Mouse (Mus musculus): ENCODE measurements at regions not wholly inside any gene's neighbourhood (a gene's known extent, or its start where the extent isn't known, plus 50 kb on each side); places are given as distances from the start of the nearest gene placed in this dataset.

DNA sequence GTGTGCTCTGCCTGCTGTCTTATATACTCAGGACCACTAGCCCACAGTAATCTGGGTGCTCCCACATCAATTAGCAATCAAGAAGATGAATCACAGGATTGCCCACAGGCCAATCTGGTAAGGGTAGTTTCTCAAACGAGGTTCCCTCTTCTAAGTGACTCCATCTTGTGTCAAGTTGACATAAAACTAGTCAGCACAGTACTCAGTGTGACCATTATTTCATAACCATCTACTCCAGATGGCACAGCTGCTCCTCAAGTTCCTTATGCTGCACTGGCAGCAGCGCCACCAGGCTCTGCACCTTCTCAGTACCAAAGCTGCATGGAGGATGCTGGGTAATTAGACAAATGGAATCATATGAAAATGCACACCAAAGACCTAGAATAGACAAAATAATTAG is 175.6 kb upstream of the B3galt2 start:
- no peak for DNase-seq (ENCODE audit: extremely low spot score, low read depth, low spot score)

DNA sequence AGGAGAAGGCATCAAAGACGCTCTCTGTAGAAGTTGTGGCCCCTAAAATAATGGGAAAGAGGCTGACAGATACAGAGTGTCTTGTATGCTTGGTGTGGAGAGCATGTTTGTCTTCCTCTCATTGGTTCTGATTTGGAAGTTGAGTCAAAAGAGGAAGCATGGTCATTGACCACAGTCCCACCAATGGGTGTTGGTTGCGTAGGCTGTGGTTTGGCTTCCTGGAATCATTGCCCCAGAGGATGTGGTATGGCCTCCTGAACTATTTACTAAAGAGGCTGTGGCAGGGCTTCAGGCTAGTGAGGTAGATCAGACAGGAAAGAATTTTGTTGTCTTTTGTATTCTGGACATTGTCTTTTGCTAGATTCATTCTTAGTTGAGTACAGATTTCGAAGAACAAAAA is 174.4 kb upstream of the B3galt2 start:
- no peak for DNase-seq (ENCODE audit: extremely low spot score, low read depth, low spot score)

DNA sequence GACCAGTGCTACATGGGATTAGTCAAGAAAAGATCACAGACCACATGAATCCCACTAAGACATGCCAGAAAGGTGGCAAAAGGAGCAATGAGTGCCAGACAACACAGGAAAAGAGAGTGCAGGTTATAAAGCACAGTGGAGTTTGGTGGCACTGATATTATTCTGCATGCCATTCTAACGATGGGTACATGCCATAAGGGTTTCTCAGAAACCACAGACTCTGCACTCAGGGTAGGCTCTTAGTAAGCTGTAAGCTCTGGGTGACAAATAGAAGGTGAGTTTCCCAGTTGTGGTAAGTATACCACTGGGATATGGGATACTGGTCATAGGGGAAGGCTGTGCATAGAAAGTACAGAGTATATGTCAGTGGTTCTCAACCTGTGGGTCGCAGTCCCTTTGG is 165.1 kb upstream of the B3galt2 start:
- DNase-seq (ENCODE audit: extremely low spot score, low read depth, low spot score) = no peak

DNA sequence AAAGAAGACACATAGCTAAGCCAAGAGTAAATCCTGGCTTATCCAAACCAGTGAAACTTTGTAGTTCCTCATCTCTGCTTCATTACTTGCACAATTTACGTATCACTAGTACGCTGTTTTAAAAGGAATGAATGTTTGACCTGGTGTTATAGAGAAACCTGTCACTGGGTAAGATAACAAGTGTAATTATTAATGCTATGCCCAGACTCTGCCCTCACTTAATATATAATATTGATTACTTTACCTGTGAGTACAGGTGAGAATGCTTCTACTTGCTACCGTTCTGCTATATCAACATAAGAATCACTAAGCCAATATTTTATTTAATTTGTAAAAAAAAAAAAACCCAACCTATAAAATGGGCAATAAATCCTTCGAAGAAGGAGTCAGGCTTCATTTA is 157.1 kb upstream of the B3galt2 start:
- DNase-seq (ENCODE audit: extremely low spot score, low read depth, low spot score) = no peak

DNA sequence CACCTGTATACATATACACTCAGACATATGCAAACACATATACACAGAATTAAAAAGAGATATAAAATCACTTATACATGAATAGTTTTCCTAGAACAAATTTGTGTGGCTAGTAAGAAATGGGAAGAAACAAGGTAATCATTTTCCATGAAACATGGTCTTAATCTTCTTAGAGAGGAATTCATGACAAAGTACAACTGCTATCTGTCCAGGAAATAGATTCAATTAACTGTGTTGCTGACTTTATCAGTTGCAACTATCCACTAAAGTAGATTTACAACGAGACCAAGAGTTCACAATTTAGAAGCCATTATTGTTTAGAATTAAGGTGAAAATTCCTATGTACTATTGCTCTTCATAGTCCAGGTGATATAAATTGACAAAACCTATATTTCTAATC is 155.5 kb upstream of the B3galt2 start:
- DNase-seq (ENCODE audit: extremely low spot score, low read depth, low spot score) = no peak

DNA sequence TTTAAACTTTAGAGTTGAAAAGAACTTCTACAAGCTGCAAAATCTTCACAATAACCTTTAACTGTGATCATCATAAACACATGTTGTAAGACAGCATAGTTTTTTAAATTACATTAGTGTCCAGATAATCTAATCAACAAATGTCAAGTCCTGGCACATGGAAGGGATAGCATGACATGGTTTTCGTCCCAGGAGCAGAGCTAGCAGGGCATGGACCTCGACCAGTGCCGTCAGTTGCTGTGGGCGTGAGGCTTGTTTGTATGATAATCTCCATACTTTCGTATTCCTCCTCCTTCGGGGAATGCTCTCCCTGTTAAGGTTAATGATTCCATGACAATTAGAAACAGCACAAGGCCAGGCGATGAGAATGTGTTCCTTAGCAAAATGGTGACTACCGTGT is 143.4 kb upstream of the B3galt2 start:
- DNase-seq (ENCODE audit: extremely low spot score, low read depth, low spot score) = no peak

DNA sequence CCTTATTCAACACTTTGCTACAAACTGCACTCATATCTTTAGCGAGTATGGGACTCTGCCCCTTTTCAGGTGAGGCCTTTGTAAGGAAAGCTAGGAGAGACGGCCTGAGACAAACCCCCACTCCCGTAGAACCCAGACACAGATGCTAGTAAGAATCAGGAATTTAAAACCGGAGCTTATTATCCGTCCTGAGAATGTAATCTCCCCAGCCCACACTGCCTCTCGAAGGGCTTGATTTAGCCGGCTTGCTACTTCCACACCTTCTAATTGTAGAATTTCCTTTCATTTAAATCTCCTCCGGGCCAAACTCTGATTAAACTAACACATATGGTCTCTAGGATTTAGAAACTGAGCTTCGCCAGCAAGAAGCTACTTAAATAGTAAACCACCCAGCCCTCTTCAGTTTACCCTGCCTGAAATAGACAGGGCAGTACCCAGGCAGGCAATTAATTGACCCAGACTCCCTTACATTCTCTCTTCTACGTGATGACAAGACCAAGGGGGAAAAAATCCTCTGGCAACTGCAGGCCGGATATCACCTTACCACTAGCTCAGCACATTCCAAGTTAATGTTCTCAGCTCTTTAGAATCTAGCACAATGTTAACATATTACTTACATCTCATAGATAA is 136.9 kb upstream of the B3galt2 start:
- DNase-seq (ENCODE audit: extremely low spot score, low read depth, low spot score) = peak; percentile 18

DNA sequence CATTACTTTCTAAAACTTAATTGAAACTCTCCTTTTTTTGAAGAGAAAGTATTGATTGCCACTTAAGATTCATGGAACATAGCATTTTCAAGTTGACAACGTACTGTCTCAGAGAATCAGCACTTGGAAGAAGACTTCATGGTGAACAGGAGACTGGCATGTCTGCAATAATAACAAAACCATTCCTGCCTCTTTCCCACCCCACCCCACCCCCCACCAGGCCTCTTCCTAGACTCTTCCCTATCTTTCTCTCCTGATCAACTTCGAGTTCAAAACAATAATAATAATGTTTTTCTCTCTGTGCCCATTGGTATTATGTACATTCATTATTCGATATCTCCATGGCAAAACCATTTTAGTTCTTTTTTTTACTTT is 136.4 kb upstream of the B3galt2 start:
- no peak for DNase-seq (ENCODE audit: extremely low spot score, low read depth, low spot score)

DNA sequence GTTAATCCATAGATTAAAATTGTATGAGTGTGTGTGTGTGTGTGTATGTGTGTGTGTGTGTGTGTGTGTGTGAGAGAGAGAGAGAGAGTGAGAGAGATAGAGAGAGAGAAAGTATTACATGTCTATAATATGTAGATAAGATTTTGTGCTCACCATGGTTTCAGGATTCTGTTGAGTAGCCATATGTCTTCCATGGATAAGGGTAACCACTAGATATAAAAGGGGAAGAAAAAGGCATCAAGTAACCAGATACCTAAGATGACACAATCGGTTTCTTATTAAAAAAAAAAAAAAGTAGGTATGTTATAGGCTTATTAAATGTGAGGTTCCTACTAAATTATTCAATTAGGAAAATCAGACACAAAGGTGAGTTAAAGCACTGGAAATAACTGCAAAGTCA is 135.1 kb upstream of the B3galt2 start:
- no peak for DNase-seq (ENCODE audit: extremely low spot score, low read depth, low spot score)

DNA sequence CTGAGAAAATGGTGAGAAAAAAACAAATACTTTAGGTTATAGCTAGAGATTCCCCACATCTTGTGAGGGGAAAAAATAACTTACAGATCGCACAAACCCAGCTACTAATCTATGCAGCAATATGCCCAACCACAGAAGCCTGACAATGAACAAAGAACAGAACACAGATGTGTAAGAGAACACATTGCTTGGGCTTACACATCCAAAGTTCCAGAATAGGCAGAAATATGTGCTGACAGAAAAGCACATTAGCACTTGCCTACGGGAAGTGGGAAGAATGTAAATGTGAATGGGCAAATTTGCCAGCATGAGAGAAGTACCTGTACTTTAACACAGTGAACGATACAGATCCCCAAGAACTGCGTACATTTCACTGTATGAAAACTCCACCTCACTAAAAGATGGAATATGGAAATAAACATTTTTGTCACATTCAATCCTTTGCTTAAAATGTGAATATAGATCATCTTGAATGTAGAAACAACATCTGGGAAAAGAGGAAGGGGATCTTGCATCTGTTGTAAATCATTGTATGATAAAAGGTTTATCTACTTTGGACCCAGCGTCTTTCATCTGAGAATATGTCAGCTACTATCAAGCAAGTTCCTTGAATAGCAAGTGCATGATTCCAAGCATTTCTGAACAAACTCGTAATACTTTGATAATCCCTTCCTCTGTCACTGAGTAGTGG is 116.5 kb upstream of the B3galt2 start:
- DNase-seq (ENCODE audit: extremely low spot score, low read depth, low spot score) = no peak

DNA sequence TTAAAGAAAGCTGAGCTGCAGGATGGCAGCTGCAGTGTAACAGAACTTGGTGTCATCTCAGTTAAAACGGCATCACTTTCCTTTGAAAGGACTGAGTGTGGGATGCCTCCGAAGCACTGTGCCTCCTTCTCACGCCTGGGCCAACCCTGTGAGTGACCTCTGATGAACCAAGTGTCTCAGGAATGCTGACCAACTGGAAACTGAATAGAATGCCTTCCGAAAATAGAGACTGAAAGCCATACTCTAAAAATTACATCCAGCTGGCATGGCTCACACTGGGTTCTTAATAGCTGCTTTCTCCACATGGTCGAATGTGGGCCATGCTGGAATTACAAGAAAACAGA is 116.0 kb upstream of the B3galt2 start:
- no peak for DNase-seq (ENCODE audit: extremely low spot score, low read depth, low spot score)

DNA sequence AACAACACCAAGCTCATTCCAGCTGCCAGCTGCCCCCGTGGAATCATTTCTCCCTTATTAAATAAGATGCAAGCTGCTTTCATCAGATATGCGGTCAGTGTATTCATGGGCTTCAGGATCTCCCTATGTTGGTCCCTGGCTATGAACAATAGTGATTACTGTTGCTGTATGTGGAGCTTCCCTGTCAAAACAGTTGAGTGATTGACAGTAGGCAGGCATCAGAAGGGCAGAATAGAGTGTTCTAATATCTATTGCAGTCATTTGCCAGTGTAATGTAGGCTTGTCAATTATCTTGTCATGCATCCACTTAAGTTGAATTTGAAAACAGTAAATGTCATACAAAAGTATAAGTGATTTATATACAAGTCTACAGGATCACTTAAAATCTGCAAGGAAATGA is 100.2 kb upstream of the B3galt2 start:
- no peak for DNase-seq (ENCODE audit: extremely low spot score, low read depth, low spot score)

DNA sequence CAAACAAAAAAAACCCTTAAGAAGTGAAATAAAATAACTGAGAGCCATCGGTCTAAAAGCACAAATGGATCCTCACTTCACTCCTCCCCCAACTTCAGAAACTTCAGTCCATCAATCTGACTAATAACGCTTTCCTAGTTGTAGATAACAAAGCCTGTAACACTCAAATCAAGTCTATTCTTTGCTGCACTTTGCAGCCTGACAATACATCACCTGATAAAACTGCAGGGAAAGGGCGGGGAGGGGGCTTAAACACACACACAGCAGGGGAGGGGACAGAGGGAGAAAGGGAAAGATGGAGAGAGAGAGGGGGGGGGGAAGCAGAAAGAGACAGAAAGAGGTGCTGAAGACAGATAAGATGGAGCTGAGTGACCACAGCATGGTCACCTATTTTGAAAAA is 99.8 kb upstream of the B3galt2 start:
- DNase-seq (ENCODE audit: extremely low spot score, low read depth, low spot score) = no peak

Data from hindlimb bud, embryonic 11.5 days (tissue).